Mouse (Mus musculus): ENCODE data around the gene Hmox1. TPM values are rescaled to one million over a fixed set of nuclear protein-coding genes. Genes with fewer than 3 reads are reported as not detected.

Hmox1 gene
- polyA plus RNA-seq, 1 experiment from 2014 or later: 32.0 TPM

GRCm38 (mm10) chr8:75074876-75075275 is 18.5 kb upstream of the Hmox1 start:
- Histone ChIP-seq H3K4me3 (no peak overlapping the region), H3K4me2 (replicated peaks) (no peak overlapping the region), H3K27me3 (no peaks in the 10 kb centered on the region), H3K9me3 (no peaks in the 10 kb centered on the region), H3K9ac (no peak overlapping the region), H3K36me3 (no peaks in the 10 kb centered on the region), H3K4me1 (no peaks in the 10 kb centered on the region), H3K27ac (no peak overlapping the region)
- no peak for ATAC-seq (ENCODE audit: low FRiP score, low read depth)
- WGBS: 90% methylated on average over 1 of the region's 1 CpGs

- no peak for ATAC-seq (ENCODE audit: low FRiP score, low read depth)
- H3K4me3 ChIP-seq: no peak overlapping the region
- no peak overlapping the region for H3K4me2 ChIP-seq (replicated peaks)
- 75% methylated on average over 1 of the region's 1 CpGs for WGBS
- no peak overlapping the region for H3K9ac ChIP-seq
- H3K27ac ChIP-seq: no peak overlapping the region
- H3K36me3 ChIP-seq: no peaks in the 10 kb centered on the region
- H3K9me3 ChIP-seq: no peaks in the 10 kb centered on the region
- H3K27me3 ChIP-seq: no peaks in the 10 kb centered on the region
- 0 out of 2 replicates have a peak, but pooled peaks cover 1% of the 10 kb centered on the region for H3K4me1 ChIP-seq
Observed at GRCm38 (mm10) chr8:75078215-75078614, 15.2 kb upstream of the Hmox1 start.

GRCm38 (mm10) chr8:75078851-75079250 is 14.6 kb upstream of the Hmox1 start:
- Histone ChIP-seq H3K9me3 (no peaks in the 10 kb centered on the region), H3K27me3 (no peaks in the 10 kb centered on the region), H3K9ac (no peak overlapping the region), H3K4me1 (0 out of 2 replicates have a peak, but pooled peaks cover 4% of the 10 kb centered on the region), H3K4me2 (replicated peaks) (no peak overlapping the region), H3K27ac (no peak overlapping the region), H3K36me3 (no peaks in the 10 kb centered on the region), H3K4me3 (no peak overlapping the region)
- no peak for ATAC-seq (ENCODE audit: low FRiP score, low read depth)
- WGBS: 94% methylated on average over 9 of the region's 9 CpGs

- 69% methylated on average over 9 of the region's 9 CpGs for WGBS
- H3K27ac ChIP-seq: no peak overlapping the region
- H3K4me3 ChIP-seq: no peak overlapping the region
- no peak overlapping the region for H3K9ac ChIP-seq
- 0 out of 2 replicates have a peak, but pooled peaks cover 4% of the 10 kb centered on the region for H3K4me1 ChIP-seq
- no peaks in the 10 kb centered on the region for H3K9me3 ChIP-seq
- no peak for ATAC-seq (ENCODE audit: low FRiP score, low read depth)
- no peaks in the 10 kb centered on the region for H3K27me3 ChIP-seq
- no peak overlapping the region for H3K4me2 ChIP-seq (replicated peaks)
- no peaks in the 10 kb centered on the region for H3K36me3 ChIP-seq
Observed at GRCm38 (mm10) chr8:75081364-75082040, 11.9 kb upstream of the Hmox1 start.

- Histone ChIP-seq H3K4me3 (no peak overlapping the region), H3K27ac (no peak overlapping the region), H3K9ac (no peak overlapping the region), H3K9me3 (no peaks in the 10 kb centered on the region), H3K36me3 (no peaks in the 10 kb centered on the region), H3K27me3 (no peaks in the 10 kb centered on the region), H3K4me1 (0 out of 2 replicates have a peak, but pooled peaks cover 4% of the 10 kb centered on the region), H3K4me2 (replicated peaks) (no peak overlapping the region)
- ATAC-seq (ENCODE audit: low FRiP score, low read depth): no peak
- 76% methylated on average over 6 of the region's 6 CpGs for WGBS
Observed at GRCm38 (mm10) chr8:75082181-75082805, 11.1 kb upstream of the Hmox1 start.

- Histone ChIP-seq H3K4me2 (replicated peaks) (peak overlapping the region; percentile 62), H3K27me3 (no peaks in the 10 kb centered on the region), H3K9ac (0 out of 2 replicates have a peak overlapping the region, but pooled peaks have one; percentile 50), H3K4me3 (peak overlapping the region; percentile 35), H3K27ac (no peak overlapping the region; the same call in 1 of the 2 replicates), H3K9me3 (no peaks in the 10 kb centered on the region), H3K36me3 (no peaks in the 10 kb centered on the region), H3K4me1 (0 out of 2 replicates have a peak, but pooled peaks cover 4% of the 10 kb centered on the region)
- peak; percentile 97 for ATAC-seq (ENCODE audit: low FRiP score, low read depth)
- WGBS: 3% methylated on average over 17 of the region's 17 CpGs
Observed at GRCm38 (mm10) chr8:75083846-75084245, 9.6 kb upstream of the Hmox1 start.

GRCm38 (mm10) chr8:75084382-75085064 is 8.9 kb upstream of the Hmox1 start:
- no peak overlapping the region; the same call in 1 of the 2 replicates for H3K27ac ChIP-seq
- H3K9ac ChIP-seq: no peak overlapping the region
- H3K9me3 ChIP-seq: no peaks in the 10 kb centered on the region
- H3K4me2 ChIP-seq (replicated peaks): peak overlapping the region; percentile 62
- H3K36me3 ChIP-seq: no peaks in the 10 kb centered on the region
- H3K4me1 ChIP-seq: peaks cover 8% of the 10 kb centered on the region
- no peak overlapping the region for H3K4me3 ChIP-seq
- H3K27me3 ChIP-seq: no peaks in the 10 kb centered on the region
- 68% methylated on average over 3 of the region's 3 CpGs for WGBS
- no peak for ATAC-seq (ENCODE audit: low FRiP score, low read depth)

- Histone ChIP-seq H3K36me3 (no peaks in the 10 kb centered on the region), H3K9me3 (no peaks in the 10 kb centered on the region), H3K4me3 (no peak overlapping the region), H3K9ac (no peak overlapping the region), H3K4me2 (replicated peaks) (no peak overlapping the region), H3K27me3 (no peaks in the 10 kb centered on the region), H3K4me1 (peaks cover 10% of the 10 kb centered on the region), H3K27ac (no peak overlapping the region)
- WGBS: 75% methylated on average over 2 of the region's 2 CpGs
- no peak for ATAC-seq (ENCODE audit: low FRiP score, low read depth)
Observed at GRCm38 (mm10) chr8:75086002-75086401, 7.4 kb upstream of the Hmox1 start.

- Histone ChIP-seq H3K4me1 (peaks cover 10% of the 10 kb centered on the region), H3K9ac (no peak overlapping the region), H3K36me3 (no peaks in the 10 kb centered on the region), H3K27ac (no peak overlapping the region), H3K9me3 (no peaks in the 10 kb centered on the region), H3K4me2 (replicated peaks) (no peak overlapping the region), H3K4me3 (no peak overlapping the region), H3K27me3 (no peaks in the 10 kb centered on the region)
- ATAC-seq (ENCODE audit: low FRiP score, low read depth): no peak
Observed at GRCm38 (mm10) chr8:75087127-75087526, 6.3 kb upstream of the Hmox1 start.

GRCm38 (mm10) chr8:75088989-75089881 is 4.2 kb upstream of the Hmox1 start:
- Histone ChIP-seq H3K9ac (peak overlapping the region; percentile 43; the same call in 1 of the 2 replicates), H3K27ac (peak overlapping the region; percentile 63)
- peak; percentile 52 for ATAC-seq (ENCODE audit: low FRiP score, low read depth)

GRCm38 (mm10) chr8:75090781-75091365 is 2.5 kb upstream of the Hmox1 start:
- no peaks in the 10 kb centered on the region for H3K9me3 ChIP-seq
- 80% methylated on average over 4 of the region's 4 CpGs for WGBS
- ATAC-seq (ENCODE audit: low FRiP score, low read depth): no peak
- no peak overlapping the region for H3K9ac ChIP-seq
- no peaks in the 10 kb centered on the region for H3K27me3 ChIP-seq
- no peak overlapping the region for H3K4me3 ChIP-seq
- H3K4me2 ChIP-seq (replicated peaks): no peak overlapping the region
- H3K4me1 ChIP-seq: peaks cover 10% of the 10 kb centered on the region
- H3K27ac ChIP-seq: no peak overlapping the region
- no peaks in the 10 kb centered on the region for H3K36me3 ChIP-seq

More at GRCm38 (mm10) chr8:75088989-75089881, 4.2 kb upstream of the Hmox1 start:
- Histone ChIP-seq H3K36me3 (no peaks in the 10 kb centered on the region), H3K9me3 (no peaks in the 10 kb centered on the region), H3K27me3 (no peaks in the 10 kb centered on the region), H3K4me2 (replicated peaks) (peak overlapping the region; percentile 51), H3K4me3 (0 out of 2 replicates have a peak overlapping the region, but pooled peaks have one; percentile 3), H3K4me1 (peaks cover 10% of the 10 kb centered on the region)
- 22% methylated on average over 6 of the region's 6 CpGs for WGBS

All from limb, embryonic 13.5 days (tissue).